Mouse (Mus musculus): ENCODE measurements around the gene Mbd6.

GRCm38 (mm10) chr10:127285644-127286043, 3.2 kb downstream of the Mbd6 start:
- TF ChIP-seq CTCF (IDR thresholded peaks at IDR 0.05; ENCODE audit: borderline replicate concordance, insufficient read depth, low read depth, low read length), result no peak
- TF ChIP-seq POLR2A (IDR thresholded peaks at IDR 0.05; ENCODE audit: borderline replicate concordance, insufficient read depth, low read length), result no peak
